8 mouse cellular contexts compared by ENCODE assay signal in the genomic region with DNA sequence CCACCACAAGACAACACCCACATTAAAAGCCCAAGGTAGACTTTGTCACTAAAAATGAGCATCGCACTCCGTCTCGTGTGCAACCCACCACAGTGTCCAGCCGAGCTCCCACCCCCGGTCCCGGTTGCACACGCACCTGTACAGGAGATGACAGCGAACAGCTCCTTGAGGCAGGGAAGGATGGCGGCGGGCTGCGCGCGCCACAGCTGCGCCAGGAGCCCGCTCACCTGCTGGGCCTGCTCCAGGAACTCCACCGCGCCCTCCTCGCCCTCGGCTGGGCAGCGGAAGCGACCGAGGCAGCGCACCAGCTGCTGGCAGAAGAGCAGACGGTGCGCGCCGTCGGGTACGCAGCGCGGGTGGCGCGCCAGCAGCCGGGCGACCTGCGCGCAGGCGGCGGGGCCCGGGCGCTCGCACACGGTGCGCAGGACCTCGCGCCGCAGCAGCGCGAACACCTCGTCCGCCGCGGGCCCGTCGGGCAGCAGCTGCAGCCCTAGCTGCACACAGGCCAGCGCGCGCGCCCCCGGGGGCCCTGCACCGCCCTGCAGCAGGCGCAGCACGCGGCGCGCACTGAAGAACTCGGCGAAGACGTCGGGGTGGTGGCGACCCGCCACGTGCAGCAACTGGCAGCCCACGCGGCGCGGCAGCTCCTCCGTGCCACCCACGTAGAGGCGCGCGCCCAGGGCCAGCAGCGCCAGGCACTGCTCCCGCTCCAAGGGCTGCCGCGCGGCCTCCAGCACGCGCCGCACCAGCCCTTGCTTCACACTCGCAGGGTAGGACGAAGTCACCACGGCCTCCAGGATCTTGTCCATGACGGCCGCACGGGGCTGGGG. TPM values are rescaled to one million over a fixed set of nuclear protein-coding genes. Genes with fewer than 3 reads are reported as not detected.
A peak's percentile ranks its signal among the peaks of the same experiment; 100 is the strongest.
DNase-seq lines count a peak whose midpoint lies in the region; ATAC-seq and TF ChIP-seq lines count a peak whose summit lies in the region.

No protein-coding gene starts in this region.

- H3K27me3 ChIP-seq in kidney, embryonic 15.5 days = peaks cover 36% of the 10 kb centered on the region
- H3K27me3 ChIP-seq in hindbrain, embryonic 10.5 days (ENCODE audit: insufficient read depth, poor library complexity, severe bottlenecking) = peaks cover 52% of the 10 kb centered on the region
- H3K27me3 ChIP-seq in liver, postnatal 0 days (ENCODE audit: insufficient read depth, low read length) = peaks cover 36% of the 10 kb centered on the region
- peaks cover 30% of the 10 kb centered on the region for H3K27me3 ChIP-seq in stomach, embryonic 15.5 days (replicated peaks)

- 14% methylated on average over 96 of the region's 96 CpGs for whole genome bisulfite sequencing in kidney, embryonic 15.5 days
- WGBS in hindbrain, embryonic 10.5 days = 13% methylated on average over 92 of the region's 96 CpGs
- WGBS in liver, postnatal 0 days (ENCODE audit: insufficient replicate concordance) = 23% methylated on average over 70 of the region's 96 CpGs
- WGBS in stomach, embryonic 15.5 days = 18% methylated on average over 63 of the region's 96 CpGs

- no peak overlapping the region for H3K27ac ChIP-seq in kidney, embryonic 15.5 days
- peak overlapping the region; percentile 29; the same call in 1 of the 2 replicates for H3K27ac ChIP-seq in hindbrain, embryonic 10.5 days
- H3K27ac ChIP-seq in liver, postnatal 0 days (ENCODE audit: low read depth) = no peak overlapping the region
- H3K27ac ChIP-seq in stomach, embryonic 15.5 days = no peak overlapping the region

- H3K4me1 ChIP-seq in kidney, embryonic 15.5 days = peaks cover 21% of the 10 kb centered on the region
- H3K4me1 ChIP-seq in hindbrain, embryonic 10.5 days (replicated peaks) = peaks cover 23% of the 10 kb centered on the region
- H3K4me1 ChIP-seq in liver, postnatal 0 days (ENCODE audit: insufficient read depth) = no peaks in the 10 kb centered on the region
- peaks cover 13% of the 10 kb centered on the region; the same call in 1 of the 2 replicates for H3K4me1 ChIP-seq in stomach, embryonic 15.5 days

- no peaks in the 10 kb centered on the region for H3K9me3 ChIP-seq in kidney, embryonic 15.5 days (replicated peaks)
- H3K9me3 ChIP-seq in hindbrain, embryonic 10.5 days = no peaks in the 10 kb centered on the region
- no peaks in the 10 kb centered on the region for H3K9me3 ChIP-seq in liver, postnatal 0 days (ENCODE audit: low read length)
- no peaks in the 10 kb centered on the region for H3K9me3 ChIP-seq in stomach, embryonic 15.5 days

- no peak for TF ChIP-seq EP300 in liver, postnatal 0 days (IDR thresholded peaks at IDR 0.05; ENCODE audit: low read depth)

- peak overlapping the region; percentile 67 for H3K4me2 ChIP-seq in kidney, embryonic 15.5 days
- H3K4me2 ChIP-seq in liver, postnatal 0 days (ENCODE audit: low read depth, low read length) = peak overlapping the region; percentile 29; the same call in 1 of the 2 replicates
- H3K4me2 ChIP-seq in stomach, embryonic 15.5 days = peak overlapping the region; percentile 58

- H3K4me3 ChIP-seq in kidney, embryonic 15.5 days (replicated peaks) = peak overlapping the region; percentile 40
- peak overlapping the region; percentile 46 for H3K4me3 ChIP-seq in hindbrain, embryonic 10.5 days
- peak overlapping the region; percentile 6; the same call in 1 of the 2 replicates for H3K4me3 ChIP-seq in liver, postnatal 0 days (ENCODE audit: low read depth, low read length)
- peak overlapping the region; percentile 33 for H3K4me3 ChIP-seq in stomach, embryonic 15.5 days (replicated peaks)

- no peaks in the 10 kb centered on the region for H3K36me3 ChIP-seq in kidney, embryonic 15.5 days
- H3K36me3 ChIP-seq in hindbrain, embryonic 10.5 days = peaks cover 7% of the 10 kb centered on the region; the same call in 1 of the 2 replicates
- no peaks in the 10 kb centered on the region for H3K36me3 ChIP-seq in liver, postnatal 0 days (replicated peaks; ENCODE audit: insufficient read depth, low read length)
- H3K36me3 ChIP-seq in stomach, embryonic 15.5 days = no peaks in the 10 kb centered on the region

- H3K9ac ChIP-seq in kidney, embryonic 15.5 days = no peak overlapping the region
- no peak overlapping the region for H3K9ac ChIP-seq in liver, postnatal 0 days (replicated peaks)
- H3K9ac ChIP-seq in stomach, embryonic 15.5 days = no peak overlapping the region

- peak; percentile 57 for ATAC-seq in kidney, embryonic 15.5 days (replicated peaks; ENCODE audit: low FRiP score)
- no peak for ATAC-seq in liver, postnatal 0 days
- ATAC-seq in stomach, embryonic 15.5 days (ENCODE audit: insufficient read depth, low FRiP score, low read depth) = 0 out of 2 replicates have a peak, but pooled peaks have one; percentile 28

- DNase-seq in kidney, postnatal 14 days = no peak
- peak; percentile 5 for DNase-seq in embryo, embryonic 11.5 days (ENCODE audit: low read depth, low spot score)
- peak; percentile 18 for DNase-seq in hindbrain, embryonic 10.5 days (ENCODE audit: low spot score)
- no peak for DNase-seq in liver, postnatal 0 days
- no peak for DNase-seq in spleen, adult 18-20 months
- DNase-seq in kidney, adult 8-10 months = no peak

- no peak for TF ChIP-seq CTCF in liver, postnatal 0 days (IDR thresholded peaks at IDR 0.05; ENCODE audit: low read depth)

RNA-seq across cellular contexts. Expression of a gene that starts 6.4 kb away (rescaled TPM):
- polyA plus RNA-seq in kidney, embryonic 15.5 days (2015; fragmentation: Nextera tagmentation; extraction: Ambion mirVana) = 1.5 and 1.9 TPM in 2 replicates
- 2.3 and 2.7 TPM in 2 replicates for polyA plus RNA-seq in hindbrain, embryonic 10.5 days (2016; fragmentation: Nextera tagmentation; extraction: Ambion mirVana)
- 0.14 and 0.18 TPM in 2 replicates for polyA plus RNA-seq in liver, postnatal 0 days (2015; fragmentation: Nextera tagmentation; extraction: Ambion mirVana)
- 1.8 and 2.2 TPM in 2 replicates for polyA plus RNA-seq in stomach, embryonic 15.5 days (2015; fragmentation: Nextera tagmentation; extraction: Ambion mirVana)

RNA-seq across cellular contexts. Expression of a gene that starts 6.8 kb away (rescaled TPM):
- 3.8 and 4.2 TPM in 2 replicates for polyA plus RNA-seq in kidney, embryonic 15.5 days (2015; fragmentation: Nextera tagmentation; extraction: Ambion mirVana)
- 4.5 and 4.8 TPM in 2 replicates for polyA plus RNA-seq in hindbrain, embryonic 10.5 days (2016; fragmentation: Nextera tagmentation; extraction: Ambion mirVana)
- 1.1 and 1.2 TPM in 2 replicates for polyA plus RNA-seq in liver, postnatal 0 days (2015; fragmentation: Nextera tagmentation; extraction: Ambion mirVana)
- 3.7 and 4.2 TPM in 2 replicates for polyA plus RNA-seq in stomach, embryonic 15.5 days (2015; fragmentation: Nextera tagmentation; extraction: Ambion mirVana)

RNA-seq across cellular contexts. Expression of a gene that starts 46.0 kb away (rescaled TPM):
- 49.3 and 51.7 TPM in 2 replicates for polyA plus RNA-seq in kidney, embryonic 15.5 days (2015; fragmentation: Nextera tagmentation; extraction: Ambion mirVana)
- polyA plus RNA-seq in hindbrain, embryonic 10.5 days (2016; fragmentation: Nextera tagmentation; extraction: Ambion mirVana) = 42.1 and 52.9 TPM in 2 replicates
- polyA plus RNA-seq in liver, postnatal 0 days (2015; fragmentation: Nextera tagmentation; extraction: Ambion mirVana) = 14.5 and 16.2 TPM in 2 replicates
- 46.2 and 46.9 TPM in 2 replicates for polyA plus RNA-seq in stomach, embryonic 15.5 days (2015; fragmentation: Nextera tagmentation; extraction: Ambion mirVana)

Comparison
In these comparisons a context has a peak if more than half of its experiments do, and no peak if none do; other contexts are left out.
1. DNase-seq: peak in embryo, embryonic 11.5 days (single experiment) and hindbrain, embryonic 10.5 days (single experiment); none in kidney, postnatal 14 days (single experiment), liver, postnatal 0 days (single experiment), spleen, adult 18-20 months (0 of 2) and kidney, adult 8-10 months (0 of 2).
2. Peak in every context shown above with its lines, with median percentiles within 50 percentile points of each other: H3K4me2 ChIP-seq and H3K4me3 ChIP-seq.